In genomic region chr7:141666190-141666589, GRCm38 (mm10) we compare ENCODE assay signal across 10 mouse cellular contexts. TPM values are rescaled to one million over a fixed set of nuclear protein-coding genes. Genes with fewer than 3 reads are reported as not detected.
DNase-seq lines count a peak whose midpoint lies in the region; ATAC-seq and TF ChIP-seq lines count a peak whose summit lies in the region.
"Had no signal": no experiment of that assay in that cellular context is flagged by ENCODE, and none has a peak within 500 bp of the region (broad histone marks: within the 10 kb centered on the region; RNA-seq: fewer than 3 reads in every experiment).

No protein-coding gene starts in this region.

- H3K9ac ChIP-seq in intestine, embryonic 16.5 days (ENCODE audit: low read depth, low read length) = no peak overlapping the region
- H3K9ac ChIP-seq in liver, embryonic 11.5 days (ENCODE audit: low read depth, low read length) = no peak overlapping the region
- H3K9ac ChIP-seq: stomach, embryonic 15.5 days had no signal

- H3K27ac ChIP-seq in cortical plate, adult 2 months (ENCODE audit: insufficient read depth, low read length) = no peak overlapping the region
- H3K27ac ChIP-seq in intestine, embryonic 16.5 days (ENCODE audit: low read length) = no peak overlapping the region
- no peak overlapping the region for H3K27ac ChIP-seq in liver, embryonic 11.5 days (ENCODE audit: low read depth, low read length)
- H3K27ac ChIP-seq: stomach, embryonic 15.5 days had no signal

- no peaks in the 10 kb centered on the region for H3K27me3 ChIP-seq in intestine, embryonic 16.5 days (replicated peaks; ENCODE audit: control insufficient read depth, insufficient read depth, low read length)
- H3K27me3 ChIP-seq in liver, embryonic 11.5 days (replicated peaks; ENCODE audit: control insufficient read depth, insufficient read depth, low read length) = no peaks in the 10 kb centered on the region
- H3K27me3 ChIP-seq: stomach, embryonic 15.5 days had no signal

- no peak overlapping the region for H3K4me3 ChIP-seq in cortical plate, adult 2 months (ENCODE audit: insufficient read depth, low read length)
- no peak overlapping the region for H3K4me3 ChIP-seq in intestine, embryonic 16.5 days (ENCODE audit: low read length)
- no peak overlapping the region for H3K4me3 ChIP-seq in liver, embryonic 11.5 days (ENCODE audit: low read depth, low read length)
- H3K4me3 ChIP-seq: stomach, embryonic 15.5 days had no signal

- TF ChIP-seq CTCF in cortical plate, adult 2 months (IDR thresholded peaks at IDR 0.05; ENCODE audit: extremely low read depth, insufficient read depth, low read length) = peak; percentile 84

- H3K4me2 ChIP-seq in intestine, embryonic 16.5 days (ENCODE audit: low read depth, low read length) = no peak overlapping the region
- H3K4me2 ChIP-seq in liver, embryonic 11.5 days = no peak overlapping the region
- H3K4me2 ChIP-seq: stomach, embryonic 15.5 days had no signal

- peak; percentile 16 for DNase-seq in cerebellum, adult 11-12 months
- DNase-seq in cerebellum, postnatal 4 days (ENCODE audit: low spot score in 2 of 2) = no peak
- DNase-seq in urinary bladder, postnatal 14 days (ENCODE audit: low spot score) = peak; percentile 40
- DNase-seq in urinary bladder, adult 2 months (ENCODE audit: low spot score) = no peak
- DNase-seq in liver, embryonic 11.5 days (ENCODE audit: low spot score) = no peak
- peak; percentile 29 for DNase-seq in retina, postnatal 7 days (ENCODE audit: low read depth, low spot score)

- no peaks in the 10 kb centered on the region for H3K9me3 ChIP-seq in intestine, embryonic 16.5 days (ENCODE audit: control insufficient read depth, low read length)
- no peaks in the 10 kb centered on the region for H3K9me3 ChIP-seq in liver, embryonic 11.5 days (ENCODE audit: control insufficient read depth, low read length)
- H3K9me3 ChIP-seq: G1E; stomach, embryonic 15.5 days had no signal

- no peaks in the 10 kb centered on the region for H3K36me3 ChIP-seq in intestine, embryonic 16.5 days (ENCODE audit: control insufficient read depth, insufficient read depth, low read length)
- no peaks in the 10 kb centered on the region for H3K36me3 ChIP-seq in liver, embryonic 11.5 days (ENCODE audit: control insufficient read depth, insufficient read depth, low read length)
- H3K36me3 ChIP-seq: G1E; stomach, embryonic 15.5 days had no signal

- no peak for TF ChIP-seq POLR2A in cortical plate, adult 2 months (IDR thresholded peaks at IDR 0.05; ENCODE audit: extremely low read depth, insufficient read depth, low read length)

- peak; percentile 56; the same call in 1 of the 2 replicates for ATAC-seq in intestine, embryonic 16.5 days
- ATAC-seq in liver, embryonic 11.5 days (replicated peaks; ENCODE audit: low FRiP score) = peak; percentile 71

- no peaks in the 10 kb centered on the region for H3K4me1 ChIP-seq in cortical plate, adult 2 months (ENCODE audit: control insufficient read depth, insufficient read depth, low read length)
- H3K4me1 ChIP-seq in intestine, embryonic 16.5 days (ENCODE audit: control insufficient read depth, insufficient read depth, low read length) = no peaks in the 10 kb centered on the region
- peaks cover under 1% of the 10 kb centered on the region for H3K4me1 ChIP-seq in liver, embryonic 11.5 days (replicated peaks; ENCODE audit: control insufficient read depth, insufficient read depth, low read length)
- H3K4me1 ChIP-seq: stomach, embryonic 15.5 days had no signal

- WGBS in intestine, embryonic 16.5 days = 15% methylated on average over 4 of the region's 4 CpGs
- WGBS in liver, embryonic 11.5 days = 22% methylated on average over 4 of the region's 4 CpGs

RNA-seq across cellular contexts. Expression of gene Muc6, which starts 11.1 kb away (rescaled TPM):
- 0.01 and 0.03 TPM in 2 replicates for polyA plus RNA-seq in urinary bladder, adult 2 months (2012; rRNA removed)
- 0.02 TPM in 1 of 2 replicates, not detected in the other for polyA plus RNA-seq in cortical plate, adult 2 months (2012; rRNA removed)
- polyA plus RNA-seq in intestine, embryonic 16.5 days (2015; fragmentation: Nextera tagmentation; extraction: Ambion mirVana) = 0.24 and 0.28 TPM in 2 replicates
- 2.4 and 2.6 TPM in 2 replicates for polyA plus RNA-seq in liver, embryonic 11.5 days (2014; fragmentation: Nextera tagmentation; extraction: Ambion mirVana)
- polyA plus RNA-seq: G1E had no signal

RNA-seq across cellular contexts. Expression of gene Muc2, which starts 23.9 kb away (rescaled TPM):
- 2.5 and 4.4 TPM in 2 replicates for polyA plus RNA-seq in urinary bladder, adult 2 months (2012; rRNA removed)
- 0.36 and 0.44 TPM in 2 replicates for polyA plus RNA-seq in cortical plate, adult 2 months (2012; rRNA removed)
- 22.1 and 28.5 TPM in 2 replicates for polyA plus RNA-seq in intestine, embryonic 16.5 days (2015; fragmentation: Nextera tagmentation; extraction: Ambion mirVana)
- polyA plus RNA-seq in liver, embryonic 11.5 days (2014; fragmentation: Nextera tagmentation; extraction: Ambion mirVana) = 0.21 and 0.22 TPM in 2 replicates
- polyA plus RNA-seq: G1E had no signal

Comparison
In these comparisons a context has a peak if more than half of its experiments do, and no peak if none do; other contexts are left out.
1. DNase-seq: peak in cerebellum, adult 11-12 months (single experiment), urinary bladder, postnatal 14 days (single experiment) and retina, postnatal 7 days (single experiment); none in cerebellum, postnatal 4 days (0 of 2), urinary bladder, adult 2 months (single experiment) and liver, embryonic 11.5 days (single experiment).